Mouse (Mus musculus) olfactory bulb, adult 2 months (tissue): ENCODE data around the gene Odf2. TPM values are rescaled to one million over a fixed set of nuclear protein-coding genes. Genes with fewer than 3 reads are reported as not detected.
A peak's percentile ranks its signal among the peaks of the same experiment; 100 is the strongest.

Source experiments
- H3K27ac ChIP-seq: fragments of 200-500 bp; 2 replicates; pipeline ENCODE4 v1.5.1; 2012; ENCODE audit warnings: low read depth, low read length; ENCODE audit not compliant: insufficient read depth
- H3K4me1 ChIP-seq: fragments of 200-500 bp; 2 replicates; pipeline ENCODE4 v1.6.1; 2012; ENCODE audit warnings: low read length; ENCODE audit not compliant: control insufficient read depth, insufficient read depth
- H3K4me3 ChIP-seq: fragments of 200-500 bp; 2 replicates; pipeline ENCODE4 v1.5.1; 2012; ENCODE audit warnings: mild to moderate bottlenecking, low read depth, low read length, moderate library complexity; ENCODE audit not compliant: insufficient read depth
- CTCF ChIP-seq: fragments of 200-500 bp; IDR thresholded peaks from 2 replicates; pipeline ENCODE4 v1.5.1; 2012; ENCODE audit warnings: low read depth, mild to moderate bottlenecking, low read length, moderate library complexity; ENCODE audit not compliant: insufficient read depth
- POLR2A ChIP-seq: fragments of 200-500 bp; IDR thresholded peaks from 2 replicates; pipeline ENCODE4 v1.6.1; 2012; ENCODE audit warnings: mild to moderate bottlenecking, low read depth, low read length, moderate library complexity; ENCODE audit not compliant: insufficient read depth
- WGBS: fragments of 180-500 bp; shearing (Covaris S2); methylation state at CpG from one replicate; pipeline ENCODE4 v1.1.7; 2018; 5-methylcytosine and 5-hydroxymethylcytosine counted together
- polyA plus RNA-seq: library from polyadenylated mRNA; stranded (reverse); fragments of >200 nt; gene quantifications from 2 replicates; pipeline ENCODE4 v1.2.4, GENCODE M21; 2012; ENCODE audit warnings: low replicate concordance; ENCODE audit not compliant: missing spikeins, insufficient read depth, insufficient read length

Gene Odf2
- polyA plus RNA-seq, 1 experiment: 472 TPM

DNA sequence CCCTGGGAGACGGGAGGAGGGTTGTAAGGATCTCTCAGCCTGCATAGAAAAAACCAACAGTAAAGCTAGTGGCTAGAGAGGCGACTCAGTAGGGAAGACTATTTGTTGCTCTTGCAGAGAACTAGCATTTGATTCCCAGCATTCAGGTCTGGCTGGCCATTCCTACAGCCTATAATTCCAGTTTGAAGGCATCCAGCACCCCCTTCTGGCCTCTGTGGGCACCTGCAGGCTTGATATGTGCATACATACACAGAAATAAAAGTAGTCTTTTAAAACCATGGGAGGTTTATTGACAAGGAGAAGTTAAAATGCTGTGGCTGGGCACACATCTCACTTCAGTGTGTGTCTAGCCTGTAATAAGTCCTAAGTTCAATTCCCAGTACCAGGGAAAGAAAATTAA is 21.0 kb downstream of the Odf2 start:
- no peaks in the 10 kb centered on the region for H3K4me1 ChIP-seq
- no peak overlapping the region for H3K27ac ChIP-seq
- H3K4me3 ChIP-seq: no peak overlapping the region
- no peak for TF ChIP-seq POLR2A
- no peak for TF ChIP-seq CTCF
- 85% methylated on average over 2 of the region's 2 CpGs for WGBS

DNA sequence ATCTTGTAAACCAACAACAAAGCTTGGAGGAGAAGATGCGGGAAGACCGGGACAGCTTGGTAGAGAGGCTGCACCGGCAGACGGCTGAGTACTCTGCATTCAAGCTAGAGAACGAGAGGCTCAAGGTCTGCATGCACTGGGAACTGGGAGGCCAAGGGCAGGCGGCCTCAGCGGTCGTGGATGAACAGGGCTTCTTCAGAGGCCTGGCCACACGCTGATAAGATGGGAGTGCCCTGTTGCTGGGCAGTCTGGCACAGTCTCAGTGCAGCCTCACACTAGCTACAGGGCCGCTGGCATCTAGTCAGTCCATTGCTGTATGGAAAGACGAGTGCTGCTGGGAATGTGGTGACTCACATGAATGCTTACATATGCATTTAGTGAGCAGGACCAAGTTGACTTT is 28.6 kb downstream of the Odf2 start:
- H3K4me3 ChIP-seq: no peak overlapping the region
- TF ChIP-seq CTCF (no peak), POLR2A (no peak)
- H3K27ac ChIP-seq: no peak overlapping the region
- WGBS: 88% methylated on average over 11 of the region's 11 CpGs
- H3K4me1 ChIP-seq: peaks cover 6% of the 10 kb centered on the region

DNA sequence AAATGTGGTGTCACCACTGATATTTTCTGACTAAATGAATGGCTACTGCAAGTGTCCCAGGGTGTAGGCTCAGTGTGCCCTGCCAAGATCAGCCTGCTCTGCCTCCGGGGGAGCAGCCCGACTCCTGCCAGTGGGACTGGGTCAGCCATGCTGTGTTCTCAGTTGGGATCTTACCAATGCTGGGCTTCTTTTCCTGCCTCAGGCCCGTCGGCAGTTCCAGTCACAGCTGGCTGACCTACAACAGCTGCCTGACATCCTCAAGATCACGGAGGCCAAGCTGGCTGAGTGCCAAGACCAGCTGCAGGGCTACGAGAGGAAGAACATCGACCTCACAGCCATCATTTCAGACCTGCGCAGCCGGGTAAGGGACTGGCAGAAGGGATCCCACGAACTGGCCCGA is 33.0 kb downstream of the Odf2 start:
- H3K4me3 ChIP-seq: no peak overlapping the region
- peaks cover 6% of the 10 kb centered on the region for H3K4me1 ChIP-seq
- 0 out of 2 replicates have a peak overlapping the region, but pooled peaks have one; percentile 41 for H3K27ac ChIP-seq
- TF ChIP-seq POLR2A (no peak), CTCF (no peak)
- 32% methylated on average over 11 of the region's 11 CpGs for WGBS

DNA sequence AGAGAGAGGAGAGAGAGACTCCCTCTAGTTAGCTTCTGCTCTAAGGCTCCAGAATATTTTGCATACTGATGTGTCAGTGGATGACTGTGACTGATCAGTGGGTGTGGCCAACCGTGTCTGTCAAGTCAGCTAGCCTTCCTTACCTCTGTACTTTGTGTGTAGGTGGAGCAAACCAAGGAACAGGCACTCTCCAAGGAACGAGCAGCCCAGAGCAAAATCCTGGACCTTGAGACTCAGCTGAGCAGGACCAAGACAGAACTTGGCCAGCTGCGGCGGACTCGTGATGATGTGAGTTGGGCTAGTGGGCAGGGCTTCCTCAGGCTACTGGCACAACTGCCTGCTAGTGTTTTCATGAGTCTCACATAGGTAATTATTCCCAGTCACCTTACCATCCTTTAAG is 37.5 kb downstream of the Odf2 start:
- WGBS: 92% methylated on average over 5 of the region's 5 CpGs
- TF ChIP-seq POLR2A: no peak
- TF ChIP-seq CTCF: no peak
- Histone ChIP-seq H3K27ac (no peak overlapping the region), H3K4me3 (no peak overlapping the region), H3K4me1 (peaks cover 4% of the 10 kb centered on the region)

DNA sequence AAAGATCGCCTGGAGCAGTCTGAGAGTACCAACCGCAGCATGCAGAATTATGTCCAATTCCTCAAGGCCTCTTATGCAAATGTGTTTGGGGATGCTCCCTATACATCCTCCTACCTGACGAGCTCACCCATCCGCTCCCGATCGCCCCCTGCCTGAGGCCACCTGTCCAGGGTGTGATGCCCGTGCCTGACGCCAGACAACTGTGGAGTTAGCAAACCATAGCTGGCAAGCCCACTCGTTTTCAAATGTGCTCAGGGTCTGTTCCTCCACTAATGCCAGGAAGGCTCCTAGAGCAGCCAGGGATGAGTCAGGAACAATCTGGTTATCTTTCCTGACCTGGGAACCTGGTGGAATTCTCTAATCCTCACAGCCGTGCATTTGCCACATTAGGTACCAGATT is 41.5 kb downstream of the Odf2 start:
- H3K4me1 ChIP-seq: no peaks in the 10 kb centered on the region
- TF ChIP-seq POLR2A (no peak), CTCF (no peak)

DNA sequence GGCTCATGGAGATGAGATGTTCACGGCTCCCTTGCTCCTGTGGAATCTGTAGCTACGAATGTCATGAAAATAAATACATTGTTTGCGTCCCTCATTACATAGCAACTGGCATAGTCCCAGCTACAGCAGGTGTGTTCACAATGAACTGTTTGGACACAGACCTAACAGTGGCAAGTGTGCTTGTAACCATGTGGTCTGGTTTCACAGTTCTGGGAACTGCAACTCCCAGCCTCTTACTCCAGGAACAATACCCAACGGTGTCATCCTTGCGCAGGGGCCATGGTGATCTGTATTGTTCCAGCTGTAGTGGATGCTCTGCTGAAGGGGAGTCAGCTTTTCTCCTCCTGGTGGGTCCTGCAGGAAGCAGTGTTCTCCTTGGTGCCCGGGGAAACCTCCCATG is 42.2 kb downstream of the Odf2 start:
- no peak overlapping the region for H3K27ac ChIP-seq
- no peak overlapping the region for H3K4me3 ChIP-seq
- no peak for TF ChIP-seq CTCF
- no peaks in the 10 kb centered on the region for H3K4me1 ChIP-seq
- WGBS: 73% methylated on average over 6 of the region's 6 CpGs

More for the DNA sequence above, 41.5 kb downstream of the Odf2 start:
- H3K4me3 ChIP-seq: no peak overlapping the region
- H3K27ac ChIP-seq: no peak overlapping the region
- 83% methylated on average over 10 of the region's 10 CpGs for WGBS

DNA sequence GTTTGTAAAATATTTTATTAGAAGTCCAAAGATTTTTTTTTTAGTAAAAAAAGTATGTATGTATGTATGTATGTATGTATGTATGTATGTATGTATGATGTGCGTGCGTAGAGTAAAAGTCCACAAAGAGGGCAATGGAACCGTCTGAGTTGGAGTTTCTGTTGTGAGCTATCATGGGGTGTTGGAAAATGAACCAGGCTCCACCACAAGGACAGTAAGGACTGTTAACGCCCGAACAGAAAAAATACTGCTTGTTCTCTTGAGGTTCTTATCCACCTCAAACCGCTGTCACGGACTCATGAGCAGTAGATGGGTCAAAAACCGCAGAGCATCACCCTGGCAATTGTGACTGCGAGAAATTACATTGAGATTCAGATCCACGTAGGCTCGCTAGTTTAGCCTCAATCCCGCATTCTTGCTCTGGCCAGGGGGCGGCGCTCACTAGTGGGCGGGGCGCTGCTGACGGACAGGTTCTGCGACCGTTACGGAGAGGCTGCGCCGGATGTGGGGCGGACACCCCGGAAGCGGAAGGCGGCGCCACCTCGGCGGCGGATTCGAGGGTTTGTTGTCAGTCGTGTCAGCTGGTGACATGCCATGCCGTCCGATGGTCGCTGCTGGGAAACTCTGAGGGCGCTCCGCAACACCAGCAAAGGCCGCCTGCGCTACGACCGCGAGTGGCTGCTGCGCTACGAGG is 46.0 kb downstream of the Odf2 start, which contains the start of gene Gle1:
TSS of gene Gle1 (plus strand) at position 521 of the 694 bp plus-strand sequence.
- TF ChIP-seq POLR2A (peak; percentile 54; the same call in 1 of the 2 replicates), CTCF (no peak)
- Histone ChIP-seq H3K4me1 (no peaks in the 10 kb centered on the region), H3K27ac (peak within 1 kb of the TSS; percentile 54), H3K4me3 (peak within 1 kb of the TSS; percentile 96)
- 3% methylated on average over 44 of the region's 44 CpGs for WGBS

DNA sequence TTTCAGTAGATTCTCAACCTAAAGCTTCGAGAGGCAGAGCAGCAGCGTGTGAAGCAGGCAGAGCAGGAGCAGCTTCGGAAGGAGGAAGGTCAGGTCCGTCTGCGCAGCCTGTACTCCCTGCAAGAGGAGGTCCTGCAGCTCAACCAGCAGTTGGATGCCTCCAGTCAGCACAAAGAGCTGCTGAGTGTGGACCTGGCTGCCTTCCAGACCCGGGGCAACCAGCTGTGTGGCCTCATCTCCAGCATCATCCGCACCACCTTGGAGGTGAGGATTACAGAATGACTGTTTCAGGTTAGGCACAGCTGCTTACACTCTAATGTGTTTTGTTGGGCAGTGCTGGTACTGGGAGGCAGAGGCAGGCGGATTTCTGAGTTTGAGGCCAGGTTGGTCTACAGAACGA is 51.1 kb downstream of the Odf2 start:
- Histone ChIP-seq H3K4me3 (no peak overlapping the region), H3K4me1 (no peaks in the 10 kb centered on the region), H3K27ac (no peak overlapping the region)
- WGBS: 86% methylated on average over 9 of the region's 9 CpGs
- no peak for TF ChIP-seq POLR2A
- no peak for TF ChIP-seq CTCF

DNA sequence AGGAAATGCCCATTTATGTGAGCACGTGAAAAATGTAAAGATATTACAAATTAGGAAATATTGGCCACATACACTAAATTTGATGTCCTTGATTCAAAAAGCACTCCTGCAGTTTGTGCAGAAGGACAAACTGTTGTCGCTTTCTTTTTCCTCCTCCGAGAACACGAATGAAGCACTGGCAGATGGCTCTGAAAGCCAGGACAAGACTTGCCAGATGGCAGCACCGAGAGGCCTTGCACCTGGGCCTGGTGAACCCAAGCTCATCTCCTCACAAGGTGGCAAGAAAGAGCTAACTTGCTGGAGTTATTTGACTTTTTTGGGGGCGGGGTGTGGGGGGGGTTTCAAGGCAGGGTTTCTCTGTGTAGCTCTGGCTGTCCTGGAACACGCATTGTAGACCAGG is 51.8 kb downstream of the Odf2 start:
- TF ChIP-seq POLR2A: no peak
- no peak for TF ChIP-seq CTCF
- H3K4me3 ChIP-seq: no peak overlapping the region
- H3K4me1 ChIP-seq: no peaks in the 10 kb centered on the region
- H3K27ac ChIP-seq: no peak overlapping the region
- 93% methylated on average over 7 of the region's 7 CpGs for WGBS

DNA sequence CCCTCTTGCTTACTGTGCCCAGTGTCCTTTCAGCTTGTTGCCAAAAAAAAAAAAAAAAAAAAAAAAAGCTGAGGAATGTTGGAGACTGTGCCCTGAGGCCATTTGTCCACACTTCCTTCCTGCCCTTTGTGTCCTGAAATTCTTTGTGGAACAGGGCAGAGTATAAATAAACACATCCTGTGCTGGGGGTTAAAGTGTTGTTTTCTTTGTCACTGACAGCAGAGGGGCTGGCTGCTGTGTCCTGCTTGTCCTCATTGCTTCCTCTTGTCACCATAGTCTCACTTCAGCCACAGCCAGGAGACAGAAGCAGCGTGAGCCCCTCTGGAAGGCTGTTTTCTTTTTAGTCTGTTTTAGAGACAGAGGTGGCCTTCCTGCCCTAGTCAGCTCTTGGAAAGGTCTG is 55.7 kb downstream of the Odf2 start:
- no peak overlapping the region for H3K27ac ChIP-seq
- TF ChIP-seq CTCF (no peak), POLR2A (no peak)
- H3K4me1 ChIP-seq: no peaks in the 10 kb centered on the region
- no peak overlapping the region for H3K4me3 ChIP-seq
- WGBS: 65% methylated on average over 1 of the region's 1 CpGs
